Mouse (Mus musculus) bone marrow, adult 2 months (tissue): ENCODE data around the gene Nkx2-5. TPM values are rescaled to one million over a fixed set of nuclear protein-coding genes. Genes with fewer than 3 reads are reported as not detected.

Experiments used
- H3K27ac ChIP-seq: fragments of 200-500 bp; 2 replicates; pipeline ENCODE4 v1.5.1; 2012; ENCODE audit warnings: low read depth, mild to moderate bottlenecking, control low read depth, inconsistent platforms, low read length; ENCODE audit not compliant: control insufficient read depth, poor library complexity, insufficient read depth
- H3K4me1 ChIP-seq: fragments of 200-500 bp; 2 replicates; pipeline ENCODE4 v1.6.1; 2011; ENCODE audit warnings: low read length; ENCODE audit not compliant: control insufficient read depth, insufficient read depth
- H3K4me3 ChIP-seq: fragments of 200-500 bp; replicated peaks from 2 replicates; pipeline ENCODE3; 2011; ENCODE audit warnings: mild to moderate bottlenecking, low read depth, low read length, control low read depth; ENCODE audit not compliant: control insufficient read depth
- CTCF ChIP-seq: fragments of 200-500 bp; IDR thresholded peaks from 2 replicates; pipeline ENCODE4 v1.5.1; 2011; ENCODE audit warnings: low read length, control low read depth; ENCODE audit not compliant: control insufficient read depth, insufficient read depth
- POLR2A ChIP-seq: fragments of 200-500 bp; IDR thresholded peaks from 2 replicates; pipeline ENCODE4 v1.6.1; 2011; ENCODE audit warnings: low read depth, mild to moderate bottlenecking, control low read depth, low read length, borderline replicate concordance; ENCODE audit not compliant: control insufficient read depth
- WGBS: fragments of 180-500 bp; shearing (Covaris S2); methylation state at CpG from one replicate; pipeline ENCODE4 v1.1.7; 2018; 5-methylcytosine and 5-hydroxymethylcytosine counted together
- polyA plus RNA-seq: library from polyadenylated mRNA; stranded (reverse); fragments of >200 nt; gene quantifications from 2 replicates; pipeline ENCODE4 v1.2.4, GENCODE M21; 2011; ENCODE audit warnings: low replicate concordance; ENCODE audit not compliant: missing spikeins, insufficient read depth, insufficient read length

Gene Nkx2-5
- polyA plus RNA-seq, 1 experiment, result not detected

DNA sequence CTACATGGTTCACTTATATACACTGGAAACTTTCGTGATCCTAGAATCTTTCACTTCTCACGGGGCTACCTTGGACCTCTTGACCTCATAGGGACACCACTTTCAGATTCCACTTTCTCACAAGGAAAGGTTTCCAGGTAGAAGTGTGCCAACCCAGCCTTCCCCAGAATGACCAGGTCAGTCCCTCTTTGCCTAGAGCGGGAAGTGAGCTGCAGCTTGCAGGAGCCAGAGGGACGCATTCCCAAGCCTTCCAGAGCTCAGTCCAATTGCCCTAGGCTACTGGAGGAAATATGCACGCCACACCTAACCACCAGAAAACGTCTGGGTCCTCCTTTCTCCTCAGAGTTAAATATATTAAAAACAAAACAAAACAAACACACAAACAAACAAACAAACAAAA, 3.4 kb upstream of the Nkx2-5 start:
- no peak overlapping the region for H3K27ac ChIP-seq
- H3K4me3 ChIP-seq, result no peak overlapping the region
- no peak for TF ChIP-seq POLR2A
- TF ChIP-seq CTCF, result no peak
- H3K4me1 ChIP-seq, result no peaks in the 10 kb centered on the region
- 13% methylated on average over 6 of the region's 6 CpGs for WGBS

DNA sequence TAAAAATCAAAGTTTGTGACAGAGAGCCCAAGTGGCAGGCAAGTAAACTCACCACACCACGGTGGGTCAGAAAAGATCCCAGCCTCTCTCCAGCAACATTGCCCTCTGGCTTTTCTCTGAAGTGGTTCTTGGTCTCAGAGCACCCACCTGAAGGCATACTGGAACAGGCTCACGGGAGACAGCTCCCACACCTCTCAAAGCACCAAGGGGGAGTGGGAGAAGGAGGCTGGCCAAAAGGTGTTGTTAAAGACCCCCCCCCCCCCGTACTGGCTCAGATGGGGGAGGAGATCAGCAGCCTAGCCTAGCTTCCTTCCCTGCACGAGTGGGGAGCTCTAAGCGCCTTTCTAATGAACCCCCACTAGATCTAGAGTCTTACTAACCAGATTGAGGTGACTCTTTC, 3.0 kb upstream of the Nkx2-5 start:
- 5% methylated on average over 5 of the region's 5 CpGs for WGBS

DNA sequence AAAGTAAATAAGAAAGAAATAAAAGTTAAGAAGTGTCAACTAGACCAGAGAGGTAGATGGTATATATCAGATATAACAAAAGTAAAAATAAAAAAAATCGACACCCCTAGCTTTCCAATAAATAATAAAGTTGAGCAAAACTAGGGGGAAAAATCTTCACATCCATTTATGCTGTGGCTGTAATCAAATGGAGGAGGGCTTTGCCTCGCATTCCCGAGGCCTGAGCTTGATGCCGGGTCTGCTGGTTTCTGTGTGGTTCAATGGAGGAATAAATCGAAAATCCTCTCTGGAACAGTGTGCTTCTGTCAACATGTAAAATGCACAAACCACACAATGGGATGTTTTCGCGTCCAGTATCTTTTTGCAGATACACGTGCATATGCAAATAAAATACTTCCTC, 1.6 kb upstream of the Nkx2-5 start:
- Histone ChIP-seq H3K4me1 (no peaks in the 10 kb centered on the region), H3K27ac (no peak overlapping the region), H3K4me3 (no peak overlapping the region)
- no peak for TF ChIP-seq POLR2A
- no peak for TF ChIP-seq CTCF
- 13% methylated on average over 8 of the region's 8 CpGs for WGBS

More for the DNA sequence above, 3.0 kb upstream of the Nkx2-5 start:
- Histone ChIP-seq H3K27ac (no peak overlapping the region), H3K4me1 (no peaks in the 10 kb centered on the region), H3K4me3 (no peak overlapping the region)
- TF ChIP-seq CTCF, result no peak
- TF ChIP-seq POLR2A, result no peak

- no peak overlapping the region for H3K4me3 ChIP-seq
- TF ChIP-seq CTCF (no peak), POLR2A (no peak)
- H3K27ac ChIP-seq, result no peak overlapping the region
- WGBS, result 11% methylated on average over 14 of the region's 14 CpGs
- no peaks in the 10 kb centered on the region for H3K4me1 ChIP-seq
These were observed 591 bp upstream of the Nkx2-5 start for GRCm38 (mm10) chr17:26845149-26846050.

GRCm38 (mm10) chr17:26844371-26844851, 398 bp downstream of the Nkx2-5 start:
- Histone ChIP-seq H3K4me3 (no peak overlapping the region), H3K4me1 (no peaks in the 10 kb centered on the region), H3K27ac (no peak overlapping the region)
- TF ChIP-seq CTCF, result no peak
- no peak for TF ChIP-seq POLR2A
- WGBS, result 3% methylated on average over 36 of the region's 36 CpGs

DNA sequence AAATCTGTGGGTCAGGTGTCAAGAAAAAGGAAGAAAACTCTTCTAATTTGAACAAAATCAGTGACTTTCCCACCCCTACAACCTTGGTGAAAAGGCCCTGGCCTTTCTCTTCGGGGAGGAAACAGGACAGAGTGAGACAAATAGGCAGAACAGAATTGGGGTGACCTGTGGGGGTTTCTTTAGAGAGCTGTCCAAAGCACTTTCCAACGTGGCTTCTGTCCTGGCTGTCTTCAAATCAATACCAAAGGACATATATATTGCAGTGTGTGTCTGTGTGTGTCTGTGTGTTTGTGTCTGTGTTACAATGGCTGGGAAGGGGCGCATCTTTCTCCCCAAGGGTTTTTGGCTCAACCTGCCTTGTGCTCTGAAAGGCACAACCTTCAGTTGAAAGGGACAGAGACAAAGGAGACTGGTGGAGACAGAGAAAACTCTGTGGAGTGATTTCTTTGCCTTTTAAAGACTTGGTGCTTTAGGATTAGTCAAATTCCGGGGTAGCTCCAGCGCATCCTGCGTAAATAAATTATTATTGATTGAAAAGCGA, 1.0 kb downstream of the Nkx2-5 start:
- WGBS, result 8% methylated on average over 7 of the region's 7 CpGs
- no peak overlapping the region for H3K4me3 ChIP-seq
- no peaks in the 10 kb centered on the region for H3K4me1 ChIP-seq
- no peak overlapping the region for H3K27ac ChIP-seq
- TF ChIP-seq CTCF, result no peak
- no peak for TF ChIP-seq POLR2A

DNA sequence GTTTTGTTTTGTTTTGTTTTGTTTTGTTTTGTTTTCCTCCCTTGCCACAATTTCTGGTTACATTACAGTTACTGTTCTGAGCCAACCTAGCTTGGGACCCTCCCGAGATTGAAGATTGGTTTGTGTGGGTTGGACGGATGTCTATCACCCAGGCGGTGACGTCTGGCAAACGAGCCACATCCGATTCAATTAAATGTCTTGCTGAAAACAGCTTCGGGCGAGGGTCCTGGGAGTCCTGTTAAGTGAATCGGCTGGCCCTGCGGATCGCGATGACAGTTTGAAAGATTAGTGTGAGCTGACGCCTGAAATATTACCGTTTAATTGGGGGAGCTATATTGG, 1.6 kb downstream of the Nkx2-5 start:
- Histone ChIP-seq H3K4me1 (no peaks in the 10 kb centered on the region), H3K27ac (no peak overlapping the region), H3K4me3 (no peak overlapping the region)
- 6% methylated on average over 14 of the region's 14 CpGs for WGBS
- no peak for TF ChIP-seq POLR2A
- no peak for TF ChIP-seq CTCF

GRCm38 (mm10) chr17:26842431-26843228, 2.2 kb downstream of the Nkx2-5 start:
- Histone ChIP-seq H3K4me1 (no peaks in the 10 kb centered on the region), H3K27ac (no peak overlapping the region), H3K4me3 (no peak overlapping the region)
- TF ChIP-seq CTCF, result no peak
- no peak for TF ChIP-seq POLR2A
- WGBS, result 19% methylated on average over 9 of the region's 9 CpGs

DNA sequence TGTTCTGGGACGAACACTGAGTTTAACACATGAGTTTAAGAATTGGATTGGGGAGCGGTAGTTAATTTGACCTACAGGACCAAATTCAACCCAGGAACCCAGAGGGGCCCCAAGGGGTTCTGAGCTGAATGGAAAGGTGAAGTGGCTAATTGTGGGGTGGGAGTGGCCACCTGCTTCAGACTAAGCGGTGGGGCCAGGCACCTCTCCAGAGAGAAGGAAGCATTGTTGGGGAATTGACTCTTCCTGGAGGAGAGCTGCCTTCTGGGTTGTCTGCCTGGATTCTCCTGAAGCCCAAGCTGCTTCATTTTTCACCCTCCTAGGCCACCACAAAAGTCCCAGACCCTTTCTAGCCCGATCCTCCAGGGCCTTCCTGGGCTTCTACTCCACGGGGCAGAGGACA, 2.8 kb downstream of the Nkx2-5 start:
- no peak overlapping the region for H3K4me3 ChIP-seq

More for the DNA sequence above, 2.8 kb downstream of the Nkx2-5 start:
- no peak overlapping the region for H3K27ac ChIP-seq
- TF ChIP-seq CTCF (no peak), POLR2A (no peak)
- no peaks in the 10 kb centered on the region for H3K4me1 ChIP-seq
- 11% methylated on average over 5 of the region's 5 CpGs for WGBS
